Mouse (Mus musculus) C2C12 (cell line): Measurements from ENCODE around the gene Fbxw4. TPM values are rescaled to one million over a fixed set of nuclear protein-coding genes. Genes with fewer than 3 reads are reported as not detected.
"Not testable (repeated sequence)": the region's sequence is repeated elsewhere in the genome, so short reads cannot be mapped to it uniquely, and the experiment has no call there.

Experiments used
- H3K27me3 ChIP-seq: one replicate; pipeline ENCODE4 v1.6.1; 2011; ENCODE audit not compliant: control insufficient read depth, insufficient read depth, insufficient read length
- H3K36me3 ChIP-seq: one replicate; pipeline ENCODE4 v1.6.1; 2011; ENCODE audit not compliant: control insufficient read depth, insufficient read depth
- H3K4me3 ChIP-seq: one replicate; pipeline ENCODE4 v1.5.1; 2011; ENCODE audit warnings: mild to moderate bottlenecking, control low read depth; ENCODE audit not compliant: poor library complexity, insufficient read depth, severe bottlenecking
- H3K79me2 ChIP-seq: one replicate; pipeline ENCODE4 v1.6.1; 2011; ENCODE audit not compliant: control insufficient read depth, insufficient read depth
- H3K79me3 ChIP-seq: one replicate; pipeline ENCODE4 v1.6.1; 2011; ENCODE audit warnings: low read depth, control low read depth
- H3ac ChIP-seq: one replicate; pipeline ENCODE3; 2011; ENCODE audit warnings: low read depth; ENCODE audit not compliant: control insufficient read depth, insufficient read length
- CEBPB ChIP-seq: IDR thresholded peaks from one replicate; pipeline ENCODE4 v1.6.1; 2011; ENCODE audit warnings: low read depth, mild to moderate bottlenecking, control low read depth, moderate library complexity
- CTCF ChIP-seq: IDR thresholded peaks from one replicate; pipeline ENCODE4 v1.5.1; 2011; ENCODE audit not compliant: control insufficient read depth, insufficient read depth, insufficient read length
- FOSL1 ChIP-seq: IDR thresholded peaks from one replicate; pipeline ENCODE4 v1.8.0; 2011; ENCODE audit warnings: mild to moderate bottlenecking, low read length; ENCODE audit not compliant: poor library complexity, insufficient read depth, severe bottlenecking
- MAX ChIP-seq: IDR thresholded peaks from one replicate; pipeline ENCODE4 v1.6.1; 2011; ENCODE audit warnings: mild to moderate bottlenecking, control low read depth
- MYOD1 ChIP-seq: IDR thresholded peaks from one replicate; pipeline ENCODE4 v1.6.1; 2011; ENCODE audit warnings: low read depth; ENCODE audit not compliant: control insufficient read depth, insufficient read length
- MYOG ChIP-seq: IDR thresholded peaks from one replicate; pipeline ENCODE4 v1.6.1; 2011; ENCODE audit not compliant: control insufficient read depth, insufficient read length; ENCODE audit errors: extremely low read depth
- USF1 ChIP-seq: IDR thresholded peaks from one replicate; pipeline ENCODE4 v1.6.1; 2011; ENCODE audit warnings: low read depth, mild to moderate bottlenecking, control low read depth, moderate library complexity
- polyA plus RNA-seq: library from polyadenylated mRNA; unstranded; fragments of >200 nt; fragmentation: generic; extraction: Trizol; gene quantifications from one replicate; pipeline ENCODE4 v1.2.1, GENCODE M21; 2012; ENCODE audit warnings: missing spikeins

The Fbxw4 gene
- polyA plus RNA-seq, 1 experiment, result 19.3 TPM

- H3K4me3 ChIP-seq, result no peak overlapping the region
- no peaks in the 10 kb centered on the region for H3K36me3 ChIP-seq
- peaks cover 6% of the 10 kb centered on the region for H3K79me3 ChIP-seq
- H3K79me2 ChIP-seq, result peaks cover 38% of the 10 kb centered on the region
- no peak for TF ChIP-seq MYOD1
- TF ChIP-seq MAX, result no peak
- TF ChIP-seq FOSL1, result no peak
- TF ChIP-seq USF1, result no peak
- TF ChIP-seq MYOG, result no peak
- no peak overlapping the region for H3ac ChIP-seq
- no peaks in the 10 kb centered on the region for H3K27me3 ChIP-seq
These were observed 6.1 kb downstream of the Fbxw4 start for GRCm38 (mm10) chr19:45653986-45654385.

DNA sequence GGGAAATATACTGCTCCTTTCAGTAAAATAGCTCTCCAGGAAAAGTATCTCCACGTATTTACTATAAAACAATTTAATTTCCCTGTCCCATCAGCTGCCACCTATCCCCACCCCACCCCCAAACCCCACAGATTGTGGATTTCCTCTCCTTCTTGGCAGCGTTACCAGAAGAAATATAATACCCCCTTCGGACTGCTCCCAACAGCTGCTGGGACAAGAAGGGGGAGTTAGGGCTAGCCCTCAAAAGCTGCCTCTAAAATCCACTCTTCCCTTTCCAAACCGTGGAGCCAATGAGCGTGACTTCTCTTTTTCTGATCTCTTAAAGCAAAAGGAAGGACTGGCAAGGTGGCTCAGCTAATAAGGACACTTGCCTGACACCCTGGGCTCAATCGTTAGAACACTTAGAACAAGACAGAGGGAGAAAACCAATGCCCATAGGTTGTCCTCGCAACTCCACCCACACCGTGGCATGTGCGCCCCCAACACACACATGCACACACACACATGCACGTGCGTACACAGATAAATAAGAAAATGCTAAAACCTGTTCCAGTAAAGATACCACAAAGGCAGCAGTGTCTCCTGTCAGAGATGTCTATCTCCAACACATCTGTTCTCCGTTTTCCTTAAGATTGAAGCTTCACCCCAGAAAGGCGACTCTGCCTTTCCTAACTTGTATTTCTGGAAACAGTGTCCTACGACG lies 7.7 kb downstream of the Fbxw4 start:
- TF ChIP-seq CTCF (no peak), CEBPB (no peak), MYOD1 (peak; percentile 76), MAX (no peak)
- no peaks in the 10 kb centered on the region for H3K79me3 ChIP-seq
- H3K27me3 ChIP-seq, result no peaks in the 10 kb centered on the region
- no peaks in the 10 kb centered on the region for H3K36me3 ChIP-seq
- H3ac ChIP-seq, result peak overlapping the region; percentile 32
- H3K79me2 ChIP-seq, result peaks cover 23% of the 10 kb centered on the region
- no peak overlapping the region for H3K4me3 ChIP-seq

DNA sequence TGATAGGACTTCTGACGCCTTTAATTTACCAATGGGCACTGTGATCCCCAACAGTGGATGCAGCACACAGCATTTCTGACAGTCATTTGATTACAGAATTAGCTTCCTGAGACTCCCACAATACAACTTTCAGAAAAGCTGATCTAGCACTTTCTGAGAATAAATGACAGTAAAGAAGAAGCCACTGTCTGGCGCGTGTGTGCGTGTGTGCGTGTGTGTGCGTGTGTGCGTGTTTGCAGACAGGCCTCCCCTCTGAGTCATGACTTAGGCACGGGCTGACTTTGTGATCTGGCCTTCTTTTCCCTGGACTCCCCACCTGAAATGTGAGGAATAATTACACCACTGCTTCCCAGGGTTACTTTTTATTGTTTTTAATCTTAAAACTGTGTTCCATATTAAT lies 8.6 kb downstream of the Fbxw4 start:
- Histone ChIP-seq H3K27me3 (no peaks in the 10 kb centered on the region), H3K36me3 (no peaks in the 10 kb centered on the region), H3K4me3 (no peak overlapping the region), H3K79me3 (no peaks in the 10 kb centered on the region), H3ac (no peak overlapping the region), H3K79me2 (peaks cover 14% of the 10 kb centered on the region)
- no peak for TF ChIP-seq CEBPB
- no peak for TF ChIP-seq MAX
- TF ChIP-seq FOSL1, result no peak
- no peak for TF ChIP-seq CTCF
- TF ChIP-seq USF1, result no peak
- TF ChIP-seq MYOD1, result peak; percentile 8
- no peak for TF ChIP-seq MYOG

- TF ChIP-seq USF1 (no peak), MYOG (no peak), CEBPB (no peak), MAX (no peak), MYOD1 (no peak), CTCF (no peak), FOSL1 (no peak)
- no peak overlapping the region for H3ac ChIP-seq
- no peaks in the 10 kb centered on the region for H3K36me3 ChIP-seq
These were observed 10.3 kb downstream of the Fbxw4 start for GRCm38 (mm10) chr19:45649776-45650175.

DNA sequence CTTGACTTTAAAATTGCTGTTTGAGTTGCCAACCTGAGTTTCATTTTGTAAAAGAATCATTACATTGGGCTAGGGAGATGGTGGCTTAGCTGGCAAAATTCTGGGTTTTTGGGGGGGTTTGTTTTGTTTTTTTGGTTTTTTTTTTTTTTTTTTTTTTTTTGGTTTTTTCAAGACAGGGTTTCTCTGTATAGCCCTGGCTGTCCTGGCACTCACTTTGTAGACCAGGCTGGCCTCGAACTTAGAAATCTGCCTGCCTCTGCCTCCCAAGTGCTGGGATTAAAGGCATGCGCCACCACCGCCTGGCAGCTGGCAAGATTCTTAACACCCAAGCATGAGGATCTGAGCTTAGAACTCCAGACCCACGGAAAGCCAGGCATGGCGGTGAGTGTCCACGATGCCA lies 11.6 kb downstream of the Fbxw4 start:
- H3K36me3 ChIP-seq, H3K79me2 ChIP-seq, H3K27me3 ChIP-seq, H3ac ChIP-seq, H3K79me3 ChIP-seq, H3K4me3 ChIP-seq: not testable (repeated sequence)

More at GRCm38 (mm10) chr19:45649776-45650175, 10.3 kb downstream of the Fbxw4 start:
- Histone ChIP-seq H3K79me3 (no peaks in the 10 kb centered on the region), H3K27me3 (no peaks in the 10 kb centered on the region), H3K79me2 (no peaks in the 10 kb centered on the region), H3K4me3 (no peak overlapping the region)

DNA sequence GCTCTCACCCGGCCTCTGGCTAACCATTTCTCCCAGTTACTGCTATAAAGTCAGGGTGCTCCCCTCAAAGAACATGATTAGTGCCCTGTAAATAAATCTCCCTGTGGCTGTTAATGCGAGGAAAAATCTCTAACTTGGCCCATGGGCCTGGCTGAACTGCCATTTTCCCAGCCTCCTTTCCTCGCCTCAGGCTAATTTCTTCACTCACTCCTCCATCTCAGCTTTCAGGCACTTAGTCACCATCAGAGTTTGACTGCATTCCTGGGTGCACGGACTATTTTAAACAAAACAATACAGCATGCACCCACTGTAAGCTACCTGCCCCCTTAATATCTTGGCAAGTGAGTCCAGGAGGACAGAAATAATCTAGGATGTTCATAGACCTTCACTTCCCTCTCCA lies 13.2 kb downstream of the Fbxw4 start:
- H3K36me3 ChIP-seq, result peaks cover 4% of the 10 kb centered on the region
- H3K4me3 ChIP-seq, result no peak overlapping the region
- TF ChIP-seq MYOG (no peak), CTCF (no peak), CEBPB (no peak), MAX (no peak), USF1 (no peak), MYOD1 (no peak), FOSL1 (no peak)

More for the DNA sequence above, 13.2 kb downstream of the Fbxw4 start:
- Histone ChIP-seq H3K79me2 (no peaks in the 10 kb centered on the region), H3K27me3 (no peaks in the 10 kb centered on the region), H3K79me3 (peaks cover 5% of the 10 kb centered on the region), H3ac (no peak overlapping the region)
